Mouse (Mus musculus): Measurements from ENCODE around the gene Pde11a.

- no peak; the same call in 1 of the 2 replicates for TF ChIP-seq CTCF (IDR thresholded peaks at IDR 0.05; ENCODE audit: low read depth, low read length)
- TF ChIP-seq POLR2A (IDR thresholded peaks at IDR 0.05; ENCODE audit: extremely low read depth, insufficient read depth, low read length), result no peak
Observed at GRCm38 (mm10) chr2:76285150-76285549, 53.4 kb downstream of the Pde11a start.
